In genomic region chr10:128792041-128792440, GRCm38 (mm10) we compare ENCODE assay signal across 1 mouse cellular context.
TF ChIP-seq lines count a peak whose summit lies in the region.

No protein-coding gene starts in this region.

TF ChIP-seq in CH12.LX, 34 proteins besides CTCF, POLR2A, EP300 and RAD21:
- TF ChIP-seq NELFE (IDR thresholded peaks at IDR 0.05; ENCODE audit: low read depth, low read length): no peak
- TF ChIP-seq ZKSCAN1 (IDR thresholded peaks at IDR 0.05; ENCODE audit: borderline replicate concordance, low read depth, low read length): no peak
- no peak for TF ChIP-seq UBTF (IDR thresholded peaks at IDR 0.05; ENCODE audit: low read depth, low read length)
- no peak for TF ChIP-seq MAFK (IDR thresholded peaks at IDR 0.05; ENCODE audit: insufficient replicate concordance, low read length)
- TF ChIP-seq USF2 (conservative IDR thresholded peaks at IDR 0.05; ENCODE audit: low read depth, low read length): no peak
- TF ChIP-seq ETS1 (conservative IDR thresholded peaks at IDR 0.05; ENCODE audit: low read depth, low read length): no peak
- no peak for TF ChIP-seq IRF4 (IDR thresholded peaks at IDR 0.05; ENCODE audit: low read depth, low read length)
- no peak for TF ChIP-seq ZC3H11A (IDR thresholded peaks at IDR 0.05; ENCODE audit: low read depth, low read length)
- no peak for TF ChIP-seq MAX (IDR thresholded peaks at IDR 0.05; ENCODE audit: low read length)
- no peak for TF ChIP-seq HCFC1 (IDR thresholded peaks at IDR 0.05; ENCODE audit: low read depth, low read length)
- no peak for TF ChIP-seq PAX5 (IDR thresholded peaks at IDR 0.05; ENCODE audit: low read length)
- TF ChIP-seq SMC3 (IDR thresholded peaks at IDR 0.05; ENCODE audit: low read depth, low read length): no peak
- no peak for TF ChIP-seq MAZ (IDR thresholded peaks at IDR 0.05; ENCODE audit: low read depth, low read length)
- TF ChIP-seq ZMIZ1 (IDR thresholded peaks at IDR 0.05; ENCODE audit: low read depth, low read length): no peak
- TF ChIP-seq TCF12 (IDR thresholded peaks at IDR 0.05; ENCODE audit: low read depth, low read length): no peak
- TF ChIP-seq POLR2AphosphoS2 (IDR thresholded peaks at IDR 0.05; ENCODE audit: low read depth, low read length): no peak
- no peak for TF ChIP-seq SIN3A (IDR thresholded peaks at IDR 0.05; ENCODE audit: low read length)
- TF ChIP-seq RCOR1 (conservative IDR thresholded peaks at IDR 0.05; ENCODE audit: low read depth, low read length): no peak
